8 mouse cellular contexts compared by ENCODE assay signal in genomic region chr7:112336769-112337168, GRCm38 (mm10).
DNase-seq lines count a peak whose midpoint lies in the region; ATAC-seq and TF ChIP-seq lines count a peak whose summit lies in the region.

No protein-coding gene starts in this region.

- no peaks in the 10 kb centered on the region for H3K9me3 ChIP-seq in lung, embryonic 14.5 days (ENCODE audit: low read depth, low read length)
- no peaks in the 10 kb centered on the region for H3K9me3 ChIP-seq in midbrain, embryonic 15.5 days

- no peaks in the 10 kb centered on the region for H3K27me3 ChIP-seq in lung, embryonic 14.5 days (ENCODE audit: insufficient read depth, low read length)
- no peaks in the 10 kb centered on the region for H3K27me3 ChIP-seq in midbrain, embryonic 15.5 days (replicated peaks)

- no peak overlapping the region for H3K4me3 ChIP-seq in lung, embryonic 14.5 days (ENCODE audit: low read depth, low read length)
- H3K4me3 ChIP-seq in layer of hippocampus, adult 2 months = no peak overlapping the region
- H3K4me3 ChIP-seq in midbrain, embryonic 15.5 days = no peak overlapping the region

- H3K9ac ChIP-seq in lung, embryonic 14.5 days = no peak overlapping the region
- H3K9ac ChIP-seq in midbrain, embryonic 15.5 days = no peak overlapping the region

- WGBS in lung, embryonic 14.5 days = 42% methylated on average over 15 of the region's 15 CpGs
- WGBS in midbrain, embryonic 15.5 days = 53% methylated on average over 15 of the region's 15 CpGs

- peak overlapping the region; percentile 38; the same call in 1 of the 2 replicates for H3K27ac ChIP-seq in lung, embryonic 14.5 days (ENCODE audit: low read depth)
- H3K27ac ChIP-seq in layer of hippocampus, adult 2 months = peak overlapping the region; percentile 84
- H3K27ac ChIP-seq in midbrain, embryonic 15.5 days = no peak overlapping the region

- peak; percentile 48 for ATAC-seq in lung, embryonic 14.5 days (ENCODE audit: insufficient read depth)
- no peak for ATAC-seq in midbrain, embryonic 15.5 days (replicated peaks)

- TF ChIP-seq CTCF in lung, embryonic 14.5 days (IDR thresholded peaks at IDR 0.05; ENCODE audit: low read depth) = no peak
- TF ChIP-seq CTCF in layer of hippocampus, adult 2 months (conservative IDR thresholded peaks at IDR 0.05) = no peak

- H3K4me1 ChIP-seq in lung, embryonic 14.5 days (ENCODE audit: insufficient read depth) = no peaks in the 10 kb centered on the region
- peaks cover 8% of the 10 kb centered on the region; the same call in 1 of the 2 replicates for H3K4me1 ChIP-seq in midbrain, embryonic 15.5 days

- H3K36me3 ChIP-seq in lung, embryonic 14.5 days (ENCODE audit: insufficient read depth) = peaks cover 7% of the 10 kb centered on the region; the same call in 1 of the 2 replicates
- no peaks in the 10 kb centered on the region for H3K36me3 ChIP-seq in midbrain, embryonic 15.5 days (replicated peaks)

- H3K4me2 ChIP-seq in lung, embryonic 14.5 days = peak overlapping the region; percentile 26
- no peak overlapping the region for H3K4me2 ChIP-seq in midbrain, embryonic 15.5 days

- DNase-seq in lung, embryonic 14.5 days = peak; percentile 55
- no peak for DNase-seq in lung, postnatal 25 days (ENCODE audit: low spot score)
- peak; percentile 51 to 60 for DNase-seq in gastrocnemius, adult 8-10 months (ENCODE audit: low spot score in 2 of 2)
- DNase-seq in layer of hippocampus, adult 2 months (ENCODE audit: low spot score in 2 of 2) = peak; percentile 61 to 69
- peak; percentile 71 to 76 for DNase-seq in right cerebral cortex, adult 2 months (ENCODE audit: low spot score in 2 of 2)
- no peak for DNase-seq in spleen, adult 12 weeks (ENCODE audit: low spot score)
- DNase-seq in urinary bladder, postnatal 25 days (ENCODE audit: low spot score) = no peak

Comparison
In these comparisons a context has a peak if more than half of its experiments do, and no peak if none do; other contexts are left out.
1. DNase-seq: peak in lung, embryonic 14.5 days (single experiment), gastrocnemius, adult 8-10 months (2 of 2), layer of hippocampus, adult 2 months (2 of 2) and right cerebral cortex, adult 2 months (2 of 2); none in lung, postnatal 25 days (single experiment), spleen, adult 12 weeks (single experiment) and urinary bladder, postnatal 25 days (single experiment).